In the genomic region with DNA sequence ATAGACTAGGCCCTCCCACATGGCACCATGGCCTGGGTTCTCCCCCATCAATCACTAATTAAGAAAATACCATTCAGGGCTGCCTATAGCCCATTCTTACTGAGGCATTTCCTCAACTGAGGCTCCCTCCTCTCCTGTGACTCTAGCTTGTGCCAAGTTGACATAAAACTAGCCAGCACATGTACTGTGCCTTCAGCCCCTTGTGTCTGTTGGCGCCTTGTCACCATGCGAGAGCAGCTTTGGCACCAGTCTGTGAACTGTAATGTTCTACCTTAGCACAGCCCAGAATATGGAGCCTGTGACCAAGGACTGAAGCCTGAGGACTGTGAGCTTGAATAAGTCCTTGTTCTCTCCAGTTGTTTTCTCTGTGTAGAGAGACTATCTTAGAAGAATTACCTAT, we compare ENCODE assay signal across 16 mouse cellular contexts.
"Had no signal": no experiment of that assay in that cellular context is flagged by ENCODE, and none has a peak within 500 bp of the region (broad histone marks: within the 10 kb centered on the region; RNA-seq: fewer than 3 reads in every experiment).

No protein-coding gene starts in this region.

- H3K27ac ChIP-seq: neural tube, embryonic 13.5 days; neural tube, embryonic 15.5 days; stomach, embryonic 15.5 days; stomach, postnatal 0 days had no signal

- H3K9ac ChIP-seq: neural tube, embryonic 13.5 days; neural tube, embryonic 15.5 days; stomach, embryonic 15.5 days had no signal

- H3K36me3 ChIP-seq: neural tube, embryonic 13.5 days; neural tube, embryonic 15.5 days; stomach, embryonic 15.5 days had no signal

- H3K9me3 ChIP-seq: neural tube, embryonic 13.5 days; neural tube, embryonic 15.5 days; stomach, embryonic 15.5 days had no signal

- DNase-seq: retina, postnatal 1 day; right cerebral cortex, adult 18-20 months; right cerebral cortex, postnatal 14 days; right cerebral cortex, postnatal 25 days; right cerebral cortex, postnatal 4 days; spleen, adult 18-20 months; thymus, adult 18-20 months; thymus, adult 2 months; thymus, postnatal 14 days; thymus, postnatal 25 days; thymus, postnatal 36 days; thymus, postnatal 4 days had no signal

- H3K4me3 ChIP-seq: neural tube, embryonic 13.5 days; neural tube, embryonic 15.5 days; stomach, embryonic 15.5 days had no signal

- H3K4me2 ChIP-seq: neural tube, embryonic 13.5 days; neural tube, embryonic 15.5 days; stomach, embryonic 15.5 days had no signal

- H3K27me3 ChIP-seq: neural tube, embryonic 13.5 days; neural tube, embryonic 15.5 days; stomach, embryonic 15.5 days had no signal
